Mouse (Mus musculus) heart, postnatal 25 days (tissue): Measurements from ENCODE around the gene Cldn11. TPM values are rescaled to one million over a fixed set of nuclear protein-coding genes. Genes with fewer than 3 reads are reported as not detected.

Experiments used
- total RNA-seq, 2 experiments: library from RNA; stranded (reverse); gene quantifications; 2 replicates each; pipeline ENCODE4 v1.2.3; 2021

The Cldn11 gene
- total RNA-seq, 2 experiments from 2014 or later: 0.70 to 1.4 TPM

Other genes with a start within 250 kb of the Cldn11 start
- 10 to 100 TPM; 15.0 to 18.2 TPM for gene Phc3, start 180.5 kb upstream of the Cldn11 start, total RNA-seq
- gene Prkci, start 154.2 kb upstream of the Cldn11 start, total RNA-seq: 10 to 100 TPM; 13.4 to 18.5 TPM
- gene Skil, start 54.9 kb upstream of the Cldn11 start, total RNA-seq: 10 to 100 TPM; 14.2 to 17.6 TPM
- under 1 TPM; 0.08 TPM for gene Slc7a14, start 160.5 kb downstream of the Cldn11 start, total RNA-seq